Comparison of ENCODE assay signal across 15 mouse cellular contexts in genomic region chr7:145087790-145088189, GRCm38 (mm10).
"Had no signal": no experiment of that assay in that cellular context is flagged by ENCODE, and none has a peak within 500 bp of the region (broad histone marks: within the 10 kb centered on the region; RNA-seq: fewer than 3 reads in every experiment).

No protein-coding gene starts in this region.

- H3K27ac ChIP-seq: kidney, postnatal 0 days; limb, embryonic 15.5 days; midbrain, embryonic 10.5 days; neural tube, embryonic 12.5 days had no signal

- H3K4me2 ChIP-seq: limb, embryonic 15.5 days; neural tube, embryonic 12.5 days had no signal

- DNase-seq: kidney, adult 9 months; kidney, postnatal 36 days; layer of hippocampus, adult 9-11 months; layer of hippocampus, postnatal 36 days; lung, adult 18-20 months; lung, postnatal 10 days; lung, postnatal 4 days; midbrain, embryonic 14.5 days; spleen, adult 18-20 months; thymus, adult 18-20 months; thymus, postnatal 14 days had no signal

- H3K36me3 ChIP-seq: limb, embryonic 15.5 days; midbrain, embryonic 10.5 days; neural tube, embryonic 12.5 days had no signal

- H3K4me1 ChIP-seq: limb, embryonic 15.5 days; midbrain, embryonic 10.5 days; neural tube, embryonic 12.5 days had no signal

- H3K9ac ChIP-seq: limb, embryonic 15.5 days; neural tube, embryonic 12.5 days had no signal

- H3K4me3 ChIP-seq: limb, embryonic 15.5 days; midbrain, embryonic 10.5 days; neural tube, embryonic 12.5 days had no signal

- H3K27me3 ChIP-seq: limb, embryonic 15.5 days; neural tube, embryonic 12.5 days had no signal
